Mouse (Mus musculus) gastrocnemius, adult 2 months (tissue): Measurements from ENCODE around the gene Tenm3. TPM values are rescaled to one million over a fixed set of nuclear protein-coding genes. Genes with fewer than 3 reads are reported as not detected.

Source experiments
- DNase-seq: peaks from one replicate; pipeline ENCODE4 v3.0.0; 2022
- H3K27ac ChIP-seq: fragments of 200-600 bp; 2 replicates; pipeline ENCODE4 v1.8.1; 2022; ENCODE audit warnings: mild to moderate bottlenecking
- H3K4me3 ChIP-seq: fragments of 200-600 bp; 2 replicates; pipeline ENCODE4 v1.8.1; 2022; ENCODE audit warnings: mild to moderate bottlenecking, moderate library complexity
- CTCF ChIP-seq: fragments of 200-600 bp; IDR thresholded peaks from 2 replicates; pipeline ENCODE4 v1.8.1; 2022; ENCODE audit warnings: antibody characterized with exemption, mild to moderate bottlenecking, moderate library complexity
- intact Hi-C: fragments of 180-260 bp; cut with DNase I; formaldehyde crosslinking; loops from one replicate; pipeline ENCODE4 v1.15.1; 2025
- total RNA-seq, 2 experiments: library from RNA; stranded (reverse); gene quantifications; 2 replicates each; pipeline ENCODE4 v1.2.3; 2021

Tenm3 gene
- total RNA-seq, 2 experiments from 2014 or later: 10.0 to 13.7 TPM

DNA sequence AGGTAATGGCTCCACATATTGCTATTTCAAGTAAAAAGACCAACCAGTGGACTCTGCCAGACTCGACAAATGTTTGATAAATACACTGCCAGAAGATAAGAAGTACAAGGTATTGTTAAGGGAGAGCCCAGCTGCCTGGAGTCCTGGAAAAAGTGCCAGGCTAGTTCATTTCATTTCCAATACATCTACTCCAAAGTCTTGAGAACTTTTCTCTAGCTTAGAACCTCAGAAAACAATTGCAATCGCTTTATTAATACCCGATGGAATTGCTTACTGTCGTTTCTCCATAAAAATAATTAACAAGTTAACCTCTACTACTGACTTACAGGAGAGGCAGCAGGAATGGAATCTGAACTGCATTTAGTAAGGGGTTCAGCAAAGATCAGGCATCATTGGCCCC, 1.7 kb downstream of the Tenm3 start:
- no peak for DNase-seq
- TF ChIP-seq CTCF: no peak
- intact Hi-C loops: loop anchor here (5.0 kb wide), 1 partner anchor 285 kb away; no protein-coding TSS in a partner anchor
- Histone ChIP-seq H3K4me3 (peak overlapping the region; percentile 89), H3K27ac (no peak overlapping the region)

DNA sequence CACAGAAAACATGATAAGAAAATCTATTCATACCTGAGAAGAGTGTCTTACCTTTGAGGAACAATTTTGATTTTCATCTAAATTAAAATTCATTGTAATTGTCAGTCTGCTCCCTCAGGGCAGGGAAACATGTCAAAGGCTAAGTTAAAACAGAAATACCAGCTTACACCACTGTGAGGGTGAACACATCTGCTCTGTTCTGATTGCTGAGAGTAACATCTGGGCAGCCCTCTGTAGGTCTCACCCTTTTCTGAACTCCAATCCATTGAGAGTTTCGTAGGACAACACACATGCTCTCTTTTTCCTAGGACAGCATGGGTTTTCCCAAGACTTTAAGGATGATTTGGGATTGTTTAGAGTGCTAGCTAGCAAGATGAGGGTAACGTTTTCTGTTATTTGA, 8.0 kb downstream of the Tenm3 start:
- Histone ChIP-seq H3K27ac (no peak overlapping the region), H3K4me3 (no peak overlapping the region)
- intact Hi-C loops: no loop called here
- TF ChIP-seq CTCF: no peak
- DNase-seq: no peak

GRCm38 (mm10) chr8:48827454-48827853, 16.3 kb downstream of the Tenm3 start:
- Histone ChIP-seq H3K27ac (no peak overlapping the region), H3K4me3 (no peak overlapping the region)
- intact Hi-C loops: no loop called here
- no peak for TF ChIP-seq CTCF
- DNase-seq: peak; percentile 30

- Histone ChIP-seq H3K27ac (no peak overlapping the region), H3K4me3 (no peak overlapping the region)
- DNase-seq: no peak
- intact Hi-C loops: no loop called here
- no peak for TF ChIP-seq CTCF
Observed at GRCm38 (mm10) chr8:48825666-48826065, 18.1 kb downstream of the Tenm3 start.

DNA sequence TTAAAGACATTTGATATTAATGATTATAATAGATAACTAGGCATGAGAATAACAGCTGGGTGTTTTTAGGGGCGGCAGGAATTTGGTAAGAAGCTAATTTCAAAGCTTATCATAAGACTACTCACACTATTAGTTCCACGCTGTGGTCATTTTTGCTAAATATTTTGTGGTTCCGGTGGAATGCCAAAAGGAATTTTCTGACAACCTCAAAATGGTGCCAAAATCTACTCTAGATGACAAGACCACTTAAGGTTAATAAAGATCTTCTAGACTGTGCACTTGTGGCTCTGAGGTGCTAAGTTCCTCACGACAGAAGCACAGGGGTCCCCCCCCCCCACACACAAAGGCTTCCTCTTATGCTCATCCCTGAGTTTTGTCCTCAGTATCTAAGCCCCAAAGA, 21.5 kb downstream of the Tenm3 start:
- no peak overlapping the region for H3K27ac ChIP-seq
- no peak overlapping the region for H3K4me3 ChIP-seq
- intact Hi-C loops: no loop called here
- no peak for TF ChIP-seq CTCF
- no peak for DNase-seq

GRCm38 (mm10) chr8:48819962-48820361, 23.8 kb downstream of the Tenm3 start:
- H3K4me3 ChIP-seq: no peak overlapping the region
- DNase-seq: no peak
- intact Hi-C loops: no loop called here
- no peak for TF ChIP-seq CTCF
- no peak overlapping the region for H3K27ac ChIP-seq

GRCm38 (mm10) chr8:48819348-48819747, 24.4 kb downstream of the Tenm3 start:
- TF ChIP-seq CTCF: no peak
- DNase-seq: no peak
- intact Hi-C loops: no loop called here
- H3K27ac ChIP-seq: no peak overlapping the region
- no peak overlapping the region for H3K4me3 ChIP-seq

GRCm38 (mm10) chr8:48816941-48817340, 26.8 kb downstream of the Tenm3 start:
- TF ChIP-seq CTCF: no peak
- DNase-seq: no peak
- H3K4me3 ChIP-seq: no peak overlapping the region
- no peak overlapping the region for H3K27ac ChIP-seq
- intact Hi-C loops: no loop called here

DNA sequence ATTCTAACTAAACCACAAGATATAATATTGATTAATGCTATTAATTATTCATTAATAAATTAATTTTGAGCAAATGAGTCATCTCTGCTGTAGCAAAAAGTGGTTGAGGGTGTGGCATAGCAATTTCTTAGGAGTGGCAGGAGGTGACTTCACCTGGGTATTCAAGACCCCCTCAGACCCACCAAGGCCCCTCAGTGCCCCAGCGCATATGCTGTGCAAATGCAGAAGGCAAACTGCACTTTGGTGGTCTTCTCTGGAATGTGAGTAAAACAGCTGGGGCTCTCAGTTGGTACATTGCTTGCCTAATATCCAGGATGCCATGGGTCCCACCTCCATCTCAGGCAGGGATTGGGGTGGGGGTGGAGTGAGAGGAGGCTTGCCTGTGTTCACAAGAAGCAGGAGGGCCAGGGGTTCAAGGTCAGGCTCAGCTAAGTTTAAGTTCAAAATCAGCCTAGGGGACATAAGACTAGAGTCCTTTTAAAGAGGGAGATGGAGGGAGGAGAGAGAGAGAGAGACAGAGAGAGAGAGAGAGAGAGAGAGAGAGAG, 31.5 kb downstream of the Tenm3 start:
- intact Hi-C loops: no loop called here
- no peak for DNase-seq
- no peak for TF ChIP-seq CTCF
- H3K4me3 ChIP-seq: no peak overlapping the region
- H3K27ac ChIP-seq: no peak overlapping the region

DNA sequence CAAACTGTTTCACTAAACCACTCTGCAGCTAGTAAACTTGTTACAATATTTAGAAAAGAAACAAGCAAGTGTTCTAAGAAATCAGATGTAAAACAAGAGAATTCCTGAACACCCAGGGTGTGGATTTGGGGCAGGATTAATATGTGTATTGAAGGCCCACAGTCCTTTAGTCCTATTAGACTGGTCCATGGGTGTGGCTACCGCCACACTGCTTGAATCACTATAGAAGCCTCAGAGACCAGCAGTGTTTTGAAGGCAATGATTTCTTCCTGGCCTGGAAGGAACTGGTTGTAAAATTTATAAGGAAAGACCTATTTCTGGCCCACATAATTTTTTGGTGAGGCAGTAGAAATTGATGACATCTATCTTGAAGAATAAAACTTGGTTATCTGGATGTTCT, 33.1 kb downstream of the Tenm3 start:
- intact Hi-C loops: no loop called here
- Histone ChIP-seq H3K4me3 (no peak overlapping the region), H3K27ac (no peak overlapping the region)
- TF ChIP-seq CTCF: no peak
- no peak for DNase-seq

DNA sequence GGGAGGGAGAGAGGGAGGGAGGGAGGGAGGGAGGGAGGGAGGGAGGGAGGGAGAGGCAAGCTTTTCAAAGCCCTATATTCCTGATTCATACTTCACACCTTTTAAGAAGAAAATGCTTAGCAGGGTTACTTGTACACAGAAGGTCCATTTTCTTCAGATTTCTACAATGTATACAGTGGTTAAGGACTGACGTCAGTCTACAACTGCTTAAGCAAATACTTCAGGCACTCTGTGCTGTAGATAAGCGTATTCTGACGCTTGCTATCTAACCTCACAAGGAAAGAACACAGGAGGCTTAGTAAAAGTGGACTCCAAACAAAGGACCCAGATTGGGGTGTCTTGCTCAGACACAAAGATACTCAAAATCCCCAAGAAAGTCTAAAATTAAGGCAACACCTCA, 34.6 kb downstream of the Tenm3 start:
- no peak for TF ChIP-seq CTCF
- no peak overlapping the region for H3K4me3 ChIP-seq
- intact Hi-C loops: no loop called here
- no peak for DNase-seq
- no peak overlapping the region for H3K27ac ChIP-seq

GRCm38 (mm10) chr8:48803070-48803469, 40.7 kb downstream of the Tenm3 start:
- H3K27ac ChIP-seq: no peak overlapping the region

DNA sequence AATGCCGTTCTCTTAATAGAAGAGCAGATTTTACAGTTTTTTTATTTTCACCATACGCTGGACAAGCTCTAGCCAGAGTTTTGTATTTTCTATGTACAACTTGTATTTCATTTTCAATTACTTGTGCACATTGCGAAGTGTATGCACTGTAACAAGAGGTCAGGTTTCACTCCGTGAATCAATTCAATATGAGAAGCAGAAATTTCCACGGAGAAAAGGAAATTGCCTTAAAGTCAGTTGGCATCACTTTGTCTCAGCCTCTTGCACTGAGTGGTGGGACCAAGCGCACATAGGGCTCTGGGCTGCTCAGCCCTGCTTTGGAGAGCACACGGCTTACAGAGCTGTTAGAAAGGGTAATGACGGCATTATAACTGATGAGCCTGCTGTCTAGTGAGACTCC, 41.5 kb downstream of the Tenm3 start:
- TF ChIP-seq CTCF: no peak
- no peak for DNase-seq
- no peak overlapping the region for H3K4me3 ChIP-seq
- intact Hi-C loops: no loop called here
- no peak overlapping the region for H3K27ac ChIP-seq

More at GRCm38 (mm10) chr8:48803070-48803469, 40.7 kb downstream of the Tenm3 start:
- TF ChIP-seq CTCF: no peak
- H3K4me3 ChIP-seq: 0 out of 2 replicates have a peak overlapping the region, but pooled peaks have one; percentile 4
- intact Hi-C loops: no loop called here
- no peak for DNase-seq

DNA sequence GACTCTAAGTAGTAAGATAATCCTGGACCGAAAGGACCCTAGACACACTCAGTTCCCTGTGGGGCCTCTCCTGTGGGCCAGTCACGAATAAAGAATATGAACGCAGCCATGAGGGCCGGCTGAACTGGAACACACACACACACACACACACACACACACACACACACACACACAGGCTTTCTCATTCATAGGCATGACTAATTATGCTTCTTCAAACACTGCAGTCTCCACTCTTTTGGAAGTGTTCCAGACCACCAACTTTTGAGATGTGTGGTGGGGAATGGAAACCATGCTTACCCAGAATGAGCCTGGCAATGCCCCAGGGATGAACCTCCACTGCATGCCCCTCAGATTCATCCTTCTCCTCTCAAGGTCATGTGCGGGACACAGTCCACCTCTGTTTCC, 45.8 kb downstream of the Tenm3 start:
- DNase-seq: no peak
- TF ChIP-seq CTCF: no peak
- no peak overlapping the region for H3K4me3 ChIP-seq
- no peak overlapping the region for H3K27ac ChIP-seq
- intact Hi-C loops: no loop called here

DNA sequence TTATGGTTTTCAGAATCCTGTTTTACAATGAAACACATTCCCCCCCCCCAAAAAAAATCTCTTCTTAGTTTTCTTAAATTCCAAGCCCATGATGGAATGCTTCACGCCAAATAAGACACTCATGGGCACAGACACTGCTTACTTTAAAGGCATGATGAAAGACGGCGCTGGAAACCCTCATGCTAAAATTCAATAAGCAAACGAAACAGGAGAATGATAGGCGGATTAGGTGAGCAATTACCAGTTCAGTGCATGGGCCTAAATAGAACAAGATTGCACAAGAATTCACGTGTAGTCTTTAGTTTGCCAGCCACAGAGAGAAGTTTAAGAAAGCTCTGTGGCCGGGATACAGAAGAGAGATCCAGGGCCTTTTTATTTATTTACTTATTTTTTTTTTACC, 49.5 kb downstream of the Tenm3 start:
- no peak for TF ChIP-seq CTCF
- H3K27ac ChIP-seq: no peak overlapping the region
- H3K4me3 ChIP-seq: no peak overlapping the region
- intact Hi-C loops: no loop called here
- DNase-seq: no peak
